Mouse (Mus musculus): ENCODE results near the gene Pacrg. TPM values are rescaled to one million over a fixed set of nuclear protein-coding genes. Genes with fewer than 3 reads are reported as not detected.

Pacrg gene
- total RNA-seq, 2 experiments from 2014 or later, result 2.1 to 2.7 TPM

DNA sequence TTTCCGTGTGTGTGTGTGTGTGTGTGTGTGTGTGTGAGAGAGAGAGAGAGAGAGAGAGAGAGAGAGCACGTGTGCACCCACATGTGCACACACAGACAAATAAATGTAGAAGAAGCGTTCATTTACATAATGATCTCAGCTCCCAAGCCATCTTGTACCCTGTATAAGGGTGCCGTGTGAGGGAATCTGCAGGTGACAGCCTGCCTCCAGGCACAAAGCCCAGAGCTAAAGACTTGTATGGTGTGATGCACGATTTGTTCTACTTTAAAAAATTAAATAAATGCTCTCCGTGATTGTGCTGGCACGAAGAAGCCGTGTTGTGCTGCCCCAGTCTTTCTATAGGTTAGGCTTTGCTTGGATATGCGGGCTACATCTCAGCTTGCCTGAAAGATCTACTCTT is 426.2 kb downstream of the Pacrg start:
- no peak for DNase-seq (ENCODE audit: low spot score in 2 of 2)

DNA sequence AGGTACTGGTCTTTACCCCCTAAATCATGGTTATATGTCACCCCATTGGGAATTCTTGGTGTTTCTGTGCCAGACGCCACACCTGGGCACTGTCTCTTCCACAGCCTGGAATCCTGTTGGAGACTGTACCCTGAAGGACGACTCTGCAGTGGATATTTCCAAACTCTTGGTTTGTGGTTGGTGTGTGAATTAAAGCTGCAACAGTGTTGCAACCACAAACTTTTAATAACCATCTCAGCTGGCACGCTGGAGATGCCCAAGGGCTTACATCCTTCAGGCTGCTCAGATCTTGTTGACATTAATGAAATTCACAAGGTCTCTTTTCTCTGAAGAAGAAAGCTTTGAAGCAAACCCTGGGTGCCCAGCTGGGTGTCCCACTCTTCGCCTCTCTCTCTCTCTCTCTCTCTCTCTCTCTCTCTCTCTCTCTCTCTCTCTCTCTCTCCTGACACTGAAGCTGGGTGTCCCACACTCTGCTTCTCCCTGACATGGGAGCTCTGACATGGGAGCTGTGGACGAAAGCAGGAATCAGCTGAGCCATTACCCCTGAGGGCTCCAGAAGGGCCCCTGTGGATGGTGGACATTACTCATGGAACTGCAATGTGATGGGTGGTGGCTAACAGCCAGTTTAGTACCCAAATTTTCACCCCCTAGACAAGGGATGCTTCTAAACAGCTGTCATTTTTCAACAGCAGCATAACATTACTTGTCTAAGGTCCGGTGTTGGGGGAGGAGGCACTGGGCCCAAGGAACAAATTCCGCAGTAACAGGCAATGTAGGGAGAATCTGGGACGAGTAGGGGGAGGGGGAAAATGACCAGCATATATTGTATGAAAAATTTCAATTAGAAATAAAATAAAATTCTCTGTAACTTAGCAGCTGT is 429.3 kb downstream of the Pacrg start:
- no peak for DNase-seq (ENCODE audit: low spot score in 2 of 2)

DNA sequence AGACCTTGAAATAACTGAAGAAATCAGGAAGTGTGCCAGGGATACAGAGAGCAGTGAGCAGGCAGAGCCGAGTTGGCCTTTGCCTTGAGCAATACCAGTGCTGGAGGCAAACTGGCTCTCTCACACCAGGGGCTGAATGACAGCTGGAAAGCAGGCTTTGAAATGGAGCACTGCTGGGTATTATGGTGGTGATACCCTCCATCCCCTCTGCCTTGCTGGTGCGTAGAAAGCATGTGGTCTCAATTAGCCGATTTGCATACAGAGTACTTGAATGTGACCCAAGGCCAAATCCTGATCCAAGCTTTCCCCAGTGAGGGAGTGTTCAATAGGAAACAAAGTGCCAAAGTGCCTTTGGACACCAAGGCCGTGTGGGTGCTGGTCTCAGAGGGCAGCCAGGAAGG is 431.4 kb downstream of the Pacrg start:
- no peak for DNase-seq (ENCODE audit: low spot score in 2 of 2)

DNA sequence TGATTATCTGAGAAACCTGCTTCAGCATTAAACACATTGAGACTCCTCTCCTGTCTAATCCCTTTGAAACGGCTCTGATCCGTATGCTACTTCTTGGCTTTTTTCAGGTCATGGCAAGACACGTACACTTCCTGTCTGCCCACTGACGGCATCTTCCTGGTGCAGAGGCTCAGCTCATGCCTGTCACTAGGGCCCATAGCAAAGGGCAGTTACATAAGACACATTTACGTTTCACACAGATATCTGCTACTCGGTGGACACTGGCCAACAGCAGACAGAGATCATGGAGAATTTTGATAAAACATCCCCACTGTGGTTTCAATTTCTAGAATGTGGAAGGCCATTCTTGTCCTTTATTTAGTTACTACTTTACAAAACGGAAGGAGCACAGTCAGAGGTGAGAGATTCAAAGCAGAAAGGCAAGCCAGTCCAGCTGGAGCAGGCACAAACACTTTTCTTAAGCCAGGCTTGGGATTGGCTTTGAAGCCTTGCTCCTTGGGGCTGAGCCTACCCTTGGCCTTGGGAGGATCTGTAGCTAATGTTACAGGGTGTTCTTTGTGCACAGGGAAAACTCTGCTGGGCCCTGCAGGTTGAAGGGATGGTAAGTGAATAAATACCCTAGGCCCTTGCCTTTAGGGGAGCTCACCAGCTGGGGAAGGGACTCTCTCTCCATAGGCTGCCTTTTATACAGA is 432.9 kb downstream of the Pacrg start:
- no peak for DNase-seq (ENCODE audit: low spot score in 2 of 2)

DNA sequence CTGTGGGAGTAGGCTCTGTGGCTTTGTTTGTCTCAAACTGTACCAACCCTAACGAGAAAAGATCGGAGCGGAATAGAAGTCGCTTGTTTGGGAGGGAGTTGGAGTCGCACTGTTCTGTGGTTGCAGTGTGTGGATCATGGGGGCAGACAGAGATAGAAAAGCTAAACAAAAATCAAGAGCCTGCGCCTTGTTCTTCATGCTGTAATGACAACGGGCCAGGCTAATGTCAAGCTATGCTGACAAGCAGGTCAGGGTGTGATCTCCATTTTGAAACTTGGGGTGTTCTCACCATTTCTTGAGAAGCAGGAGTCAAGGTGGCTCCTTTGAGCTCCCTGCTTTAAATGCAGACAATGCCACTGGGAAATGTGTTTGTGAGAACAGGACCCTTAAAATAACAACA is 433.8 kb downstream of the Pacrg start:
- DNase-seq (ENCODE audit: low spot score in 2 of 2), result no peak

DNA sequence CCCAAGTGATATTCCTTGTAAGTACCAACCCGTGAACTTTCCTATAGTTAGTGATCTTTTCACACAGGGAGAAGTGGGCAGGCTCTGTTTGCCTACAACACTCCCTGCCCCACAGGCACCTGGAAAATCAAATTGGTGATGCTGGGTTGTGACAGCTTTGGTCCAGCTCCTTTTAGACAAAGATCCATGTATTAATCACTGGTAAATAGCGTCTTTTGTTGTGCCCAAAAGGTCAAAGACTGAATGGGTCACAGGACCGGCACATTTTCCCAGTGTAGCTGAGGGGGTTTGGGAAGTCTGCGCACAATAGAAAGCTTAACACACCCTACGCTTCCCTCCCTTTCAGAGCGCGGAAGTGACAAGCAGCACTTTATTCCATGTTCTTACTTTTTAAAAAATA is 434.2 kb downstream of the Pacrg start:
- no peak for DNase-seq (ENCODE audit: low spot score in 2 of 2)

DNA sequence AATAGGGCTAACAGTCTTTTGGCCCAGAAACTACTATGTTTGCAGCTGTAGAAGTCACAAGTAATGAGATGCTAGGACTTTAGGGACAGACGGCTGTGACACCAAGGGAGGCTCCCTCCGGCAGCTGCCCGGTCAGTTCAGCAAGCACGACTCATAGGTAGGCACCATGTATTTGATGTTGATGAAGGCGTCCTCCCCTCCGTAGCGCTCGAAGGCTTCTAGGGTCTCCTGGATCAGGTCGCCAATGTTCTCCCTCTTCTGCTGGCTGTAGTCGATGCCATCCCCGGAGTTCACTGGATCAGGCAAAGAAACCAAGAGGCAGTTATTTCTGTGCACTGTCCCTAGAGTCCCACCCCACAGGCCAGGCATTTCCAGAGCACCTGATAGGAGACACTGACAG is 436.9 kb downstream of the Pacrg start:
- no peak for DNase-seq (ENCODE audit: low spot score in 2 of 2)

DNA sequence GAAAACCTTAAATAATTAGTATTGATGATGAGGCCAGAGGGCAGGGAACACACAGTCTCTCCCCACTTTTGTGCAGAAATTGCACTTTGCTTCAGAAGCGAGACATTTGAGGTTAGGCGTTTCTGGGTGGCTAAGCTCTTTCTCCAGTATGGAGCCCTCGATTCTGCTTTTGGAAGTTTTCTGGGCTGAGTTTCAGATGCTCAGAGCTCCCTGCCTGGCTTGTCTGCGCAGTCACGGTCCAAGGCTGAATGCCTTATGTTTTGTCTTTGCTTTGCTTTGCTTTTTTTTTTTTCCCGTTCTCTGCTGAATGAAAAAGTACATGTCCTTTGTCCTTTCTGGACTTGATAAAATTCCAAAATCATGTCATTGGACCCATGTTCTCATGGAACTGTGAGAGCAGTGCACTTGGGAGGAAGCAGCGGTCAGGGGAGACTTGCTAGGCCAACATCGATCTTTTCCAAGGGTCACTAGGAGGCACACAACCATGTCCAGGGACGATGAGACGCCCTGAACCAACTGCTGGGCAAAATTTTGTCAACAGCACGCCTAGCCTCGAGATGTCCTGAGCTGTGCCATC is 438.0 kb downstream of the Pacrg start:
- no peak for DNase-seq (ENCODE audit: low spot score in 2 of 2)

DNA sequence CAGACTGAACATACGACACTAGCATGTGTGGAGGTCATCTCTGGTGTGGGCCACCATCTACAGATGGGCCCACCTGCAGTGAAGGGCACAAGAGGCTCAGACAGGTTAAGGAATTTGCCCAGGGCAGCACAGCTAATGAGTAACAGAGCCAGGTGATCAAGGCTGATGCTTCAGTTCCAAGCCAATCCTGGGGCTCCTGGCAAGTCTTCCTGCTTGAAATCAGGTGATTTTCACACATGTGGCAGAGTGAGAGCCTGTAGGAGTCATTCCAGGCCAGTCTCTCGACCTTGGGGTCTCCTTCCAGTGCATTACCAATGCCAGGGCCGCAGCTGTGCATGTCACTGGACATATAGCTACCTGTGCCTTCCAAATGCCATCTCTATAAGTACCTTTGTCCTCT is 438.6 kb downstream of the Pacrg start:
- DNase-seq (ENCODE audit: low spot score in 2 of 2), result no peak

DNA sequence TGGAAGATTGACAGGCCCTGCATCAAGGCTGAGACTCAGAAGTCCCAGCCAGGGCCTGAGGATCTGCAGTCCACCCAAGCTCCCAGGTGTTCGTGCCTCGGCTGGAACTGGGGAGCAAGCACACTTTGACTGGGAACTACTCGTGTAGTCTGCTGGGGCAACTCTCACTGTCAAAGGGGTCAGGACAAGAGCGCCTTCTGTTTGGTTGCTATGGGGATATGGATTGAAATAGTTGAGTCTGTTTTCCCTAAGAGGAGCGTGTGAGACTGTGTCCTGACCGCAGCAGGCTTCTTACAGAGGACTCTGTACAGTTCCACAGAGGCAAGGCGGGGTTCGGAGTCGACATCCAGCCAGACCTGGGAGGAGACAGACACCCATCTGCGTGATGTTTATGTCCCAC is 440.4 kb downstream of the Pacrg start:
- DNase-seq (ENCODE audit: low spot score in 2 of 2), result no peak

DNA sequence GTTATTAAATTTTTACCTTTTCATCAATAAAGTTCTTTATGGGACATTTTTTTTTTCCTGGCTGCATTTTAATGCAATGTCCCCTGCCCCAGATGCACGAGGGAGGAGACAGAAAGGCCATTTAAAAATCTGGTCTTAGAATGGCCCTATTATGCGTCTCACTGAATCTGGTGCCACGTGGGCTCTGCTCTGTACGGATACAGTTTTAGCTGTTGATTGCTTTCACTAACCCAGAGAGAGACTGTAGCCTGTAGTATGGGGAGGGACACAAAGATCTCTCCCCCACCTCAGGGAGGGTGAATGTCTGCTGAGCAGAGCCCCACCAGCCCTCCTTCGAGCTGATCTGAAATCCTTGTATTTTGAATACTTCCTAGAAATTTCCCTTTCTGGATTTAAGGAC is 441.2 kb downstream of the Pacrg start:
- DNase-seq (ENCODE audit: low spot score in 2 of 2), result no peak

DNA sequence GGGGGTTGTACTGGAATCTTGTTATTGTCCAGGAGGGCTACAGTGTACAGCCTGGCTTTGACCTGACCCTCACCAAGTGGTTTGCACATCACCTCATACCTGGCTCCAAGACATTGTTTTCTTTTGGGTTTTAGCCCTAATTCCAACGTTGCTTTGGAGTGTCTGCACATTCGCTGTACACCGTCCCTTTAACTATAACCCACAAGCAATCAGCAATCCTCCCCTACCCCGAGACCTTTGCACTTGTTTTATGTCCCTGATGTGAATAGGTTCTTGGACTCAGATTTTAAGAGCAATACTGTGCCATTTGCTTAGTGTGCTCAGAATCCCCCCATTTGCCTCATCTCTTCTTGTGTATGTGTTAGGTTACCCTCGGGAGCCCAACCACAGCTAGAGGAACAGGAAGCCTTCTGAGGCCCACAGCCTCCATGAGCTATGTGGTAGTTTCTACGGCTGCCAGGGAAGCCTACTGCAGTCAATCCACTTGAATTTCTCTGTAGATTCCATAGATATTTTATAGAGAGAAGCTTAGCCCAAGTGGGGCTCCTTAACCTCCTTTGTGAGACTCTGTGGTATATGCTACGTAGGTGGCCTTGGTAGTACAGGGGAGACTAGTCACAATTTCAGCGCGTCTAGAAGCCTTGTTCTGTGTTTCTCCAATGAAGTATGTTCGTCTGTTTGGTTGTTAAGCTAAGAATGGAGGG is 442.0 kb downstream of the Pacrg start:
- no peak for DNase-seq (ENCODE audit: low spot score in 2 of 2)

DNA sequence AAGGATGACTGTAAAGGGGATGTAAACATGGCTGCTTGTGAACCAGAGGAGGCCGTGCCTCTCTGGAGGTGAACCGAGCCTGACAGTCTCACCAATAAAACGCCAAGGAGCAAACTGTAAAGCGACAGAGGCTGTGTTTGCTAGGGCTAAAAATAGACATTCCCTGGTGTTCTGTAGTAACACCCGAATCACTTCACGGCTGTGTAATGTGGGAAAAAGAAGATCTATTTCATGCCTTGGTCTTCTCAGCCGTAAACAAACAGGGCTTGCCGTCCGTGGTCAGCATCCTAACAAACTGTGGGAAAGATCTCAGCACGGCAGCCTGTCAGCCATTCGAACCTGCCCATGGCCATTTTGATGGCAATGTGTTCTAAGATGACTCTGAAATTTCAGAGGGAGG is 442.8 kb downstream of the Pacrg start:
- no peak for DNase-seq (ENCODE audit: low spot score in 2 of 2)

DNA sequence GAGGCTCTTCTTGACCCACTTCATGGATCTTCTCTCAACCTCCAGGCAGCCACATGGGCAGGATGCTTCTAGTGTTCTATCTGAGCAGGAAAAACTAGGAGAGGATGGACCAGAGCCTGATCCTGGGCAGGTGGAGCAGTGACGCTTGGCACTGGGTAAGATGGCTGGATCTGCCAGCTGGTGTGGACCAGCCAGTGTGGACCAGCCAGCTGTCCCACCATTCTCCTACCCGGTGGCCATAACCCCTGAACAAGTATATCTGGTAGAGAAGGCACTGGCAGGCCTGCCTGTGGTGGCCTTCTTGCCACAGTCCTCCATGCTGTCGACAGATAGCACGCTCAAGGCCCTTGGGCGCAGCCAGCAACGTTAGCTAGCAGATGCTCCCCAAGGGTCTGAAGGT is 443.2 kb downstream of the Pacrg start:
- DNase-seq (ENCODE audit: low spot score in 2 of 2), result no peak

DNA sequence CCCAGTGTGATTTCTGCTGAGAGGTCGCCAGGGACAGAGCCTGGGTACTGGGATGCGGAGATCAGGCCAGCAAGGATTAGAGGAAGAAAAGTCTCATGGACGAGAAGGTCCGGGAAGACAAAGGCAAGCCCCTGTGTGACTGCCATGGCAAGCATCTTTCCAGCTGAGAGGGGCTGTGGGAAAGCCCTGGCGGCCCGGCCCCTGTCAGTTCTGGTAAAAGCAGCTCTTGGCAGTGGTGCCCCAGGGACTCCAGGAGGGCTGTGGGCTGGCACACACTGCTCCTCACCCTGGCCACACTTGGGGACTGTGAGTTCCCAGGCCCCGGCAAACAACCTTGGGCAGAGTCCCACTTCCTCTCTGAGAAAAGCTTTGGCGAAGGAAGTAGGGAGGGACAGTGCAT is 445.3 kb downstream of the Pacrg start:
- DNase-seq (ENCODE audit: low spot score in 2 of 2), result no peak

DNA sequence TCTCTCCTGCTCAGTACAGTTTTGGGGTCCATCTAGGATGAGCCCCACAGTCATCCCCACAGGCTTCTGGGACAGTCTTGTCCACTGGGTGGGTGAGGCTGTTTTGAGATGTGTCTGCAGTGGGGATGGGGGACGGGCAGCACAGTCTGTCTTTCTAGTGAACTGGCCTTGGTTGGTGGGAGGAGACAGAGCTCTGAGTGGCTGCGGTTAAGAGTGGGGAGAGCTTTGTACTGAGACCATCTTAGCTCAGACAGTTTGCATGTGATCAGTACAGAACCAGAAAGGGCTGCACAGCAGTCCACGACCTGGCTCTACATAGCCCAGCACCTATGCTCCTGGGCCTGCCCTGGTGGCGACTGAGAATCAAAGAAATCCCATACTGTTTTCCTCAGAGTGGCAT is 446.3 kb downstream of the Pacrg start:
- no peak for DNase-seq (ENCODE audit: low spot score in 2 of 2)

DNA sequence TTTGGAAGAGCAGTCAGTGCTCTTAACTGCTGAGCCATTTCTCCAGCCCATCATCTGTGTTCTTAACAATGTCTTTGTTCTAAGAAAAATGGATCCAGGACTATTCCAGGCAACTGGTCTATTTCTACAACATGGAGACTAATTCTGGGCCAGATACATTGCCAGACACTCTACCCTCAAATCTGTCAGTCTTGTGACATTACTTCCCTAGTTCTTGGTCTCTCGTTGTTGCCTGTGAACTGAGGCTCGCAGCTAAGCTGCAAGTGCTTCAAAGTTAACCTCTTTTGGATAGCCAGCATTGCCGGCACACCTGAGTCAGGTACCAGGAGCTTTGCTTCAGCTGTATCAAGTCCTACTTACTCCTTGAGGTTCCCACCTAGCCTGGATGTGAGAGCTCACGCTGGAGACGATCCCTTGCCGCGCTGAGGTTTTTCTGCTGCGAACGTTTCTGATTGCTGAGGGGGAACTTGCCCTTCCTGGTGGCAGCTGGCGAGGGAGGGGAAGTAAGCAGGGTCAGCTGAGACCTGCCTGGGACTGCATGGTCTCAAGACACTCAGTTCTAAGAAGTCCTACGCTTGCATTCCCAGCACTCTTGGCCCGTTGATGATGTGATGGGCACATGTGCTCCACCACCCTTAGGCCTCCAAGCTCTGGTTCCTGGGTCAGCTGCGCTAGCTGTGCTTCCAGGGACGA is 447.6 kb downstream of the Pacrg start:
- no peak for DNase-seq (ENCODE audit: low spot score in 2 of 2)

DNA sequence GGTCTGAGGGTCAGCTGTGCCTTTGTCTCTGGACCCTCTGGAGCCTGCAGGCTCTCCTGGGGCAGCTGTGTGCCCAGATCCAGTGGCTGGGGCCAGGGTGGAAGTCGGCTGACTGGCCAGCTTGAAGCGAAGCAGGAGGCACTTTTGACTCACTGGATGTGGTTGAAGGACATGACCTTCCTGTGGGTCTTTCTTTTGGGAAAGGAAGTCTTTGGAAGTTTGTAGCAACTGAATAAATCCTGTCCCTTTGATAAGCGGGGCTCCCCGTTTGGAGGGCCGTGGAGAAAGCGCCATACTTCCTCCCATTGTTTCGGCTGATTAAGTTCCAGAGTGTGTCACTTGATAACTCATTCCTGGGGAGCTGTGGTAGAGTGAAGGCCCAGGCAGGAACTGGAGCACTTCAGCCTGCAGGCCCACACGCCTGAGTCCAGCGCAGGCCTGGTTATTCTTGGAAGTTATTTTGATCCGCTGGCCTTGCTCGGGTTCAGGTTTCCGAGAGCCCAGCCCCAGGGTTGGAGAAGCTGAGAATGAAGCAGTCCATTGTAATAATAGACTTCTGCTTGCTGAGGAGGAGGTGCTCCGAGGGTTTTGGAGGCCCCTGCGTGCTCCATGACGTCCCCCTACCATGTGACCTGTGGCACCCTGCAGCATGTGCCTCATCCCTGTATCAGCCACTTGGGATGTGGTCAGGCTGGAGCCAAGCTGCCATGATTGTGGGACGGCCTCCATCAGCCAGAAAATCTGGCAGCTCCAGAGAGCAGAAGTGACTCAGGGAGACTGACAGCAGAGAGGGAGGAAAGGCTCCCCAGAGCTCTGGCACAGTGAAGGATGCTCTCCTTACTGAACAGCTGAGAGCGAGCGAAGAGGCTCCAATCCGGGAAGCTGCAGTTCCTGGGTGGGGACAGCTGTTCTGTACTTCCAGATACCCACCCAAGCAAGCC is 449.6 kb downstream of the Pacrg start:
- DNase-seq (ENCODE audit: low spot score in 2 of 2), result peak; percentile 40

DNA sequence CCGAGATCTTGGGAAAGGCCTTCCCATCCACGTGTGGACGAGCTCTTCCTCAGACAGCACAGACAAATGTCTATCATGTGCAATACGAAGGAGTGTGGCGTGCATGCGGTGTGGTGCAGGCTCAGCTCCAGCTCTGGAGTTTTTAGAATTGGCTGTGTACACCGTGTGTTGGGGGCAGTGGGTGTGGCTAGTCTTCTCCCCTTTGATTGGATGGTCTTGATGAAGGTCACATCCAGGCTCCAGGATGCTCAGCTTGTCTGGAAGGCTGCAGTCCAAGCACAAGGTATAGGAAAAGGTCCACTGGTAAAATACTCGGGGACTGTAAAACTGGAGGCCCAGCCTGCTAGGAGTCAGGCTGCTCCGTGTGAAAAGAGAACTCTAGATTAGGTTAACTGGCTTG is 450.4 kb downstream of the Pacrg start:
- no peak for DNase-seq (ENCODE audit: low spot score in 2 of 2)

DNA sequence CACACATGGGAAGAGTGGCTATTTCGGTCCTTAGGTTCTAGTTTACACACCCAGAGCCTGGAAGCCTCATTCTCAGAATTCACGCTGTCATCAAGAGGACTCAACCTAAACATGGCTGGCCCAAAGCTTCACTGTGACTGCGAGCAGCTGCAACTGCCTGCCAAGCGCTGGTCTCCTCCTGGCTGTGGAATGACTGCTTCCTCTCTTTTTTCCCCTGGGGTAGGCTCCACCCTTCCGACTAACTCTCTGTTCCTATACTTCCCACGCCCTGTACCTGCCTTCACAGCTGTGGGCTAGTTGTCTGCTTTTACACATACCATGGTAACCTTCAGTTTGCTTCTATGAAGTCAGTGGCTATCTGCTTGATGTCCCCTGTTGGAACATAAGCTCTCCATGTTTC is 453.6 kb downstream of the Pacrg start:
- DNase-seq (ENCODE audit: low spot score in 2 of 2), result no peak
